Mouse (Mus musculus): ENCODE results near the gene Acsm5. TPM values are rescaled to one million over a fixed set of nuclear protein-coding genes. Genes with fewer than 3 reads are reported as not detected.

Gene Acsm5
- not detected in 2 replicates for polyA plus RNA-seq (2015; fragmentation: Nextera tagmentation; extraction: Ambion mirVana)

DNA sequence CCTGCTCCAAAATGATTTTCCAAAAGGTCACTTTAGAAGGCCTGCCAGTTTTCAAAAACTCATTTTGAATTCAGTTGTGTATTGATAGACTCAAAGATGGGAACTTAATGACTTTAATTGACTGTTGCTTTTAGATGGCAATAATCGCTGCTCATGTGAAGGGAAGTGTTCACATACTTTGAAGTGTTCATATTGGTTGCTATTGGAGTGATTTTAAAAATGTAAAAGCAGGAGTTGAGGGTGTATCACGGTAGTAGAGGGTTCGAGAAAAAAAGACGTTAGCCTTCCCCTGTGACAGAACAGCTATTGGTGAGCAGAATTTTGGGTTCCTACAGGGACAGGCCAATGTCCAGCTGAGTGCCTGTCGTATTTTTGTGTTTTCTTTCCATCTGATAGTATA, at the start of gene Acsm5:
Gene Acsm5 (plus strand): TSS at position 301 of the 400 bp plus-strand sequence.
- no peak within 1 kb of the TSS for H3K4me3 ChIP-seq
- 80% methylated on average over 5 of the region's 5 CpGs for WGBS

DNA sequence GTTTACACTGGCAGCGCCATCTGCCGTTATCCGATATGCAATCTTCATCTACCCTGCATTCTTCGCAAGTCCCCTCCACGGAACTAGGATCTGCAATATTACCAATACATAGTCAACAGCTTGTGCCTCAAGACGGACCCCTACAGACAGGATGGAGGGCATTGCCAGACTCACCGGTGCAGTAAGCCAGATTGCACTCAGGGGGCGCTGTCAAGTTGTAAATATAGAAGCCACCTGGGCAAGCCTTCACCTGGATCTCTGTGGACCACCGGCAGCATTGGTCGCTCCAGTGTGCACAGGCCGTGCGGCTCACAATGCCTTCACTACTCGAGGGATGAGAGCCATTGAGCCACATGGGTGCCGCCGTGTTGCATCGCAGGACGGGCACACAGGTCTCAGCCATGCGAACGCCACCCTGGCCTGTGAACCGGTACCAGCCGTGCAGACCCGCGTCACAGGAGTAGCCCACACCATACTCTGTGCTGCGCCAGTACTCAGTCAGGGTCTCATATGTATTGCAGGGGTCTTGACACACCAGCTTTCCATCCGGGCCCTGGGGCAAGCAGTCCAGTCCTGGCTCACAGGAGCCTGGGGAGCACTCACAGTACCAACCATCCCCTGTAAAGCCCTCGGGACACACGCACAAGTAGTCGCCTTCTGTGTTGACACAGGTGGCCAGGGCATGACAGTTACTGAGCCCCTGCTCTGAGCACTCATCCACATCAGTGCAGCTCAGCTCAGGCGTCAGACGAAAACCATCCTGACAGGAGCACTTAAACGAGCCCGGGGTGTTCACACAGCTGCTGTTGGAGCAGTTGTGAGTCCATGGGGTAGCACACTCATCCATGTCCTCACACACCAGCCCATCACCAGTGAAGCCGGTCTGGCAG, 42.5 kb upstream of the Acsm5 start:
- no peak overlapping the region for H3K4me2 ChIP-seq (replicated peaks)
- no peak overlapping the region for H3K4me3 ChIP-seq
- H3K27me3 ChIP-seq = no peaks in the 10 kb centered on the region
- H3K9me3 ChIP-seq = no peaks in the 10 kb centered on the region
- no peaks in the 10 kb centered on the region for H3K4me1 ChIP-seq
- no peaks in the 10 kb centered on the region for H3K36me3 ChIP-seq
- no peak overlapping the region for H3K9ac ChIP-seq
- 78% methylated on average over 33 of the region's 33 CpGs for WGBS
- 0 out of 2 replicates have a peak, but pooled peaks have one; percentile 19 for ATAC-seq (ENCODE audit: low FRiP score, low read depth)
- H3K27ac ChIP-seq = no peak overlapping the region

More for the DNA sequence above, at the start of gene Acsm5:
- Histone ChIP-seq H3K27me3 (no peaks in the 10 kb centered on the region), H3K9me3 (no peaks in the 10 kb centered on the region), H3K27ac (no peak within 1 kb of the TSS), H3K4me2 (replicated peaks) (no peak within 1 kb of the TSS), H3K36me3 (no peaks in the 10 kb centered on the region), H3K4me1 (no peaks in the 10 kb centered on the region), H3K9ac (no peak within 1 kb of the TSS)
- ATAC-seq (ENCODE audit: low FRiP score, low read depth) = no peak

DNA sequence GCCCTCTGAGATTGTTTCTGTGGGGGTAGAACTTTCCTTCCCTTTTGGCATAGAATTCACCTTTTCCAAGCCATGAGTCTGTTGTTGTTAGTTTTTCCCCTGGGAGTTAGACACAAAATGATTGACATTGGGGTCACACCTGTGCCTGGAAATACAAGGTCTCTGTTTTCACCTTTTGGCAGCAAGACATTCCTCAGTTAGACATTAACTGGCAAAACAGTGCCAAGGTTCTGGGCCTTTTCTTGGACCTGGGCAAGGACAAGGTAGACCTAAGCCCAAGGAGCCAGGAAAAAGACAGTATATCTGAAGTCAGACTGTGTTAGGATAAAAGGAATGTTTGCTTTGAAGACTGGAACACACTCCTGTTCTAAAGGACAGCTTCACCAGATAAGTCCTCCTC, 40.0 kb upstream of the Acsm5 start, which contains the start of gene Umod:
Gene Umod (minus strand): TSS at position 27 of the 400 bp plus-strand sequence.
- Histone ChIP-seq H3K9ac (no peak within 1 kb of the TSS), H3K27me3 (no peaks in the 10 kb centered on the region), H3K9me3 (no peaks in the 10 kb centered on the region), H3K27ac (no peak within 1 kb of the TSS), H3K36me3 (no peaks in the 10 kb centered on the region), H3K4me1 (no peaks in the 10 kb centered on the region), H3K4me3 (no peak within 1 kb of the TSS), H3K4me2 (replicated peaks) (no peak within 1 kb of the TSS)
- ATAC-seq (ENCODE audit: low FRiP score, low read depth) = no peak

DNA sequence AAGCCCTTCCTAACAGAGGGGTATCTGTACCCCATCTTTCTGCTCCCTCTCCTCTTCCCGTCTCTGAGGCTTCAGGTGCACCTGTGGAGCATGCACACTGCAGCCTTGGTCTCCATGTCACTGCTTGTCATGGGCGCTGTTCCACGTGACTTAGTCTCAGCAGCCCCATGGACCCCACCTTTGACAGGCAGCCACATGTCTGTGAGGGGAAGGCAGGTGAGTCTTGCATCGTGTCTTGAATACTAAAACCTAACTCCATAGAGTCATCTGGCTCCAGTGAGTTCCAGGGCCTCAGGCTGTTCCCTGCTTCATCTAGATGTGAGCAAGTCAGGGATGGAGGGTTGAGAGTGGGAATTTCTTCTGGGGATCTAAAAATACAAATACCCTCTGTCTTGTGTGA, 35.1 kb upstream of the Acsm5 start:
- H3K9me3 ChIP-seq = no peaks in the 10 kb centered on the region
- 73% methylated on average over 4 of the region's 4 CpGs for WGBS
- no peak overlapping the region for H3K4me2 ChIP-seq (replicated peaks)
- no peaks in the 10 kb centered on the region for H3K27me3 ChIP-seq
- H3K4me1 ChIP-seq = no peaks in the 10 kb centered on the region
- no peak overlapping the region for H3K27ac ChIP-seq
- no peaks in the 10 kb centered on the region for H3K36me3 ChIP-seq
- H3K9ac ChIP-seq = no peak overlapping the region
- H3K4me3 ChIP-seq = no peak overlapping the region
- ATAC-seq (ENCODE audit: low FRiP score, low read depth) = no peak

DNA sequence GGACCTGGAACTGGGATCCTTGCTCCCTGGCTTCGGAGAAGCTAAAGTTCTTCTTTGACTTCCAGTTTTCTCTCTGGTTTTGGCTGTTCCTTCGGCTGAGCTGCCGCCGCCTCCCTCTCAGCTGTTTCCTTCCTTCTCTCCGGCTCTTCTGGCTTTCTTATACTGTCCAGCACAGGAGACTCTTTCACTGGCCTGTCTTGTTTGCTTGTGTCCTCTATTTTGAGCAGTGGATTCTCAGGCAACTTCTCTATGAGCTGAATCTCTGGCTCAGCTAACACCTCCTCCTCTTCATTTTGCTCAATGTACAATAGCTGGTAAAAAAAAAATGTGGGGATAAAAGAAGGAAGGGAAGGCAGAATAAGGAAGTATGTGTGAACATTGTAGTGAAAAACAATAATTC, 32.6 kb upstream of the Acsm5 start:
- Histone ChIP-seq H3K27me3 (no peaks in the 10 kb centered on the region), H3K4me2 (replicated peaks) (no peak overlapping the region), H3K36me3 (no peaks in the 10 kb centered on the region), H3K9me3 (no peaks in the 10 kb centered on the region), H3K9ac (no peak overlapping the region), H3K27ac (no peak overlapping the region), H3K4me3 (no peak overlapping the region), H3K4me1 (no peaks in the 10 kb centered on the region)
- 88% methylated on average over 5 of the region's 5 CpGs for WGBS
- ATAC-seq (ENCODE audit: low FRiP score, low read depth) = no peak

DNA sequence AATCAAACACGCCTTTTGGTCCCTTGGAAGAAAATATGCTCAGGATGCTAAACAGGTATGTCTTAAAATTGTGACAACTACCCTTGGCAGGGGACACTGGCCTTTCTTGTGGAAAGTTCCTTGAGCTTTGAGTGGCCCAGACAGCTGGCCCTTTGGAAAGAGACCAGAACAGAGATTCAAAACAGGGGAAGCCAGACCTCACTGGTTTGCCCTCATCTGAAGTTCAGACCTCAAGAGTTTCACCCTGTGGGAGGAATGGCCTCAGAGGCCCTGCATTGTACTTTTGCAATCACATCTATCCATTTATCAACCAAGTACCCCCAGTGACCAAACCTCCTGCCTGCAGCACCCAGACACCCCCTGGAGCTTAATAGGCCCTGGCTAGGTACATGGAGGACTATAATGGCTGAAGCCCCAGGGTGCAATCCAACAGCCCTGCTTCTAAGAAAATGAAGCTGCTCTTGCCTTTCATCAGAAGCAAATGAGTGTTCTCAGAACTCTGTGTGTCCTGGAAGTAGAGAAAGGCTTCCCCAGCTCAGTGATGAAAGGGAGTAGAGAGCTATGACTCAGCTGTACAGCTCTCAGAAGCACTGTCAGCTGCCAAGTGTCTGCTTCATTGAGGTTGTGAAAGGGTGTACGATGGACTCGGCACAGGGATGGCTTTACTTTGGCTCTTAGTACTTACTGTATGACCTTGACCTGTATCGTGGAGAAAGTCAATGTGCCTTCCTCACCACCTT, 29.1 kb upstream of the Acsm5 start:
- WGBS = 83% methylated on average over 4 of the region's 4 CpGs
- H3K27ac ChIP-seq = no peak overlapping the region
- no peaks in the 10 kb centered on the region for H3K27me3 ChIP-seq
- H3K36me3 ChIP-seq = no peaks in the 10 kb centered on the region
- no peak overlapping the region for H3K4me3 ChIP-seq
- no peak for ATAC-seq (ENCODE audit: low FRiP score, low read depth)
- no peaks in the 10 kb centered on the region for H3K4me1 ChIP-seq
- no peak overlapping the region for H3K9ac ChIP-seq
- no peak overlapping the region for H3K4me2 ChIP-seq (replicated peaks)
- H3K9me3 ChIP-seq = no peaks in the 10 kb centered on the region

DNA sequence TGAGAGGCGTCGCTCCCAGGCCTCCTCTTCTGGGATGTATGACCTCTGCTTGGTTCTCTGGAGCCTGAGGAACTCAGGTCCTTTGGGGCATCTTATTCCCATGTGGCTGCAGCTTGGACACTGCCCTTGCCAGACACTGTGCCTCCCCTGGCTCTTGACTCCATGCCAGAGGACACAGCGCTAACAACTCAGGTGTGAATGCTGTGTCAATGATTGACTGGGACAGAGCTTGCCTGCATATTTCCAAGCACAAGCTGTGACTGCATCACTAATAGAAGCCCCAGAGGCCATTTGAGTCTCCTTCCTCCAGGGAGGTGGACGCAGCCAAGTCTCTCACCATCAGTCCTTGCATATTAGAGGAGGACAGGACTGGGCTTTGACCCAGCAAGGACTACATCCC, 8.1 kb upstream of the Acsm5 start:
- ATAC-seq (ENCODE audit: low FRiP score, low read depth) = no peak
- Histone ChIP-seq H3K4me1 (no peaks in the 10 kb centered on the region), H3K9ac (no peak overlapping the region), H3K27ac (no peak overlapping the region), H3K9me3 (no peaks in the 10 kb centered on the region), H3K4me3 (no peak overlapping the region), H3K27me3 (no peaks in the 10 kb centered on the region), H3K36me3 (no peaks in the 10 kb centered on the region), H3K4me2 (replicated peaks) (no peak overlapping the region)
- 93% methylated on average over 4 of the region's 4 CpGs for WGBS

DNA sequence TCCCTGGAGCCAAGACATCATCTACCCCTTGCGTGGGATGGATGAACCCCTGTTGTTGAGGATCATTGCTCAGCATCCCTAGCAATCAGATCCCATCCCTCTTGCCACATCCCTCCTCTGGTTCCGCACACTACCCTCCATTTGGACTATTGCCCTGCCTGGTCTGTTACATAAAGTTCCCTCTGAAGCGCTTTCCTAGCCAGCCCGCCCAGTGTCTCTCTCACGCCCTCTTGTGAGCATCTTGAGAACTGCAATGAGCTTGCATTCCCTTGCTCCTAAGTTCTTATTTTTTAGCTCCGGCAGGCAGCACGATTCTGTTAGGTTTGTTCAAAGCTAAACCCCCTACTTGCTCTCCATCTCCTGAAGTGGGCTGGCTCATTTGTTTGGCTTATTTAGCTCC, 6.2 kb upstream of the Acsm5 start:
- Histone ChIP-seq H3K4me2 (replicated peaks) (no peak overlapping the region), H3K36me3 (no peaks in the 10 kb centered on the region), H3K4me3 (no peak overlapping the region), H3K9me3 (no peaks in the 10 kb centered on the region), H3K27me3 (no peaks in the 10 kb centered on the region), H3K4me1 (no peaks in the 10 kb centered on the region), H3K9ac (no peak overlapping the region), H3K27ac (no peak overlapping the region)
- no peak for ATAC-seq (ENCODE audit: low FRiP score, low read depth)
- 31% methylated on average over 7 of the region's 7 CpGs for WGBS

DNA sequence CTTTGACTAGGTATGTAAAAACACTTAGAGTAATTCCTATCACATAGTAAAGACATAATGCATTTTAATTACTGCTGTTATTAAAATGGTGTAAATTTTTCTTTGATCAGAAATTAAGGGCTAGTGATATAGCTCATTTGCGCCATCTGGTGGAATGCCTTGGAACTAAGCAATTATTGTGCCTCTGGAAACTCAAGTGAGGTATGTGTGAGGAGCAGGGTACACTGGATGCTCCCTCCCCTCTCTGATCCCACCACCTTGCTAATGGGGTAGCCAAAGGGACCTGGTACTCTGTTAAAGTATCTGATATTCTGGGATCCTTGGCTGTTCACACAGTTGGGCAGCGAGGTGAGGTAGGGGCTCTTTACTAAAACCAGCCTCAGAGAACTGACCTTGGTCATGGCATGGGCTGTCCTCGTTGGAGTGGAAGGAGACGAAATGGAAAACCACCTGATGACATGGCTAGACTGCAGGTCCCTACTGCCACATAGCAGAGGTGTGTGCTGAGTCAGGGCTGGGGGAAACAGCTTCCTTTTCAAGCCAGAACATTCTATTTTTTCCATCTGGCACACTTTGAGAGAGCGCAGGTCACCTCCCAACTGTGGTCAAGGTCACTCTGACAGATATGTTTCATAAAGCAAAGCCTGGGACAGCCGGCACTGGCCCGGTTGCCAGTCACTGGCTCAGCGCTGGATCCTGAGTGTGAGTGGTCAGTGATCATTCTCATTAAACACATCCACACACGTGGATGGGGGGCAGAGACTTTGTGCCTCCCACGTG, 3.6 kb upstream of the Acsm5 start:
- H3K4me1 ChIP-seq = no peaks in the 10 kb centered on the region
- H3K27ac ChIP-seq = no peak overlapping the region
- no peaks in the 10 kb centered on the region for H3K36me3 ChIP-seq
- no peak overlapping the region for H3K9ac ChIP-seq
- H3K4me2 ChIP-seq (replicated peaks) = no peak overlapping the region
- 68% methylated on average over 10 of the region's 10 CpGs for WGBS
- H3K27me3 ChIP-seq = no peaks in the 10 kb centered on the region
- no peak overlapping the region for H3K4me3 ChIP-seq
- no peaks in the 10 kb centered on the region for H3K9me3 ChIP-seq
- no peak for ATAC-seq (ENCODE audit: low FRiP score, low read depth)

DNA sequence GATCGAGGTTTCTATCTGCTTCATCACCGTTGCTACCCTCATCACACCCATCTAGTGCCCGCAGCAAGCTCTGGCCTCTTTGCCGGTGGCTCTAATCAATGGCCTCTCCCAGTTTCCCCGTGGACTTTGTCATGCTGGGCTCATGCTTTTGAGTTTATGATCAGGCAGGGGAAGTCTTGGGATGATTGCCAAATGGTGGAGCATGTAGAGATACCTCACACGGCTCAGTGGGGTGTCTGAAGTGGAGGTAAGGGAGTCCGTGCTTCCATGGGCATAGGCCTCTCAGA, 3.0 kb upstream of the Acsm5 start:
- Histone ChIP-seq H3K27ac (no peak overlapping the region), H3K9me3 (no peaks in the 10 kb centered on the region), H3K4me3 (no peak overlapping the region), H3K4me2 (replicated peaks) (no peak overlapping the region), H3K4me1 (no peaks in the 10 kb centered on the region), H3K27me3 (no peaks in the 10 kb centered on the region), H3K36me3 (no peaks in the 10 kb centered on the region), H3K9ac (no peak overlapping the region)
- 86% methylated on average over 7 of the region's 7 CpGs for WGBS
- ATAC-seq (ENCODE audit: low FRiP score, low read depth) = no peak

DNA sequence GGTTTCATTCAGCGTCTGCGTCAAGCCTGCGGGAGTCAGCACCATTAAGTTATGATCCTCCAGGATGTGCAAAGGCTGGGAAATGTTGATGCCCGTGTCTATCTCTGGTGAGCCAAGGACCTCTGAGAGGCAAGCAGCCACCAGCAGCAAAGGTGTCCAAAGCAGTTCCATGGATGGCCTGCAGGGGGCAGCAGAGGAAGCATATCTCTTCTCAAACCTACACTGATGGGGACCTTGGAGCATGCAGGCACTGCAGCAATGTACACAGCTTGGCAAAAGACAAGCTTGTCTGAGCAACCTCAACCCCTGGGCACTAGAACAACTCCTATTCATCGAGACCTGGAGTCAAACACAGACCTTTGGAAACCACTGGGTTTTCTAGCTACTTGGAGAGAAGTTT, 391 bp downstream of the Acsm5 start:
- no peaks in the 10 kb centered on the region for H3K27me3 ChIP-seq
- no peaks in the 10 kb centered on the region for H3K9me3 ChIP-seq
- no peaks in the 10 kb centered on the region for H3K4me1 ChIP-seq
- 53% methylated on average over 5 of the region's 5 CpGs for WGBS
- H3K9ac ChIP-seq = no peak overlapping the region
- peak; percentile 19; the same call in 1 of the 2 replicates for ATAC-seq (ENCODE audit: low FRiP score, low read depth)
- H3K4me3 ChIP-seq = no peak overlapping the region
- H3K27ac ChIP-seq = no peak overlapping the region
- H3K36me3 ChIP-seq = no peaks in the 10 kb centered on the region
- no peak overlapping the region for H3K4me2 ChIP-seq (replicated peaks)

DNA sequence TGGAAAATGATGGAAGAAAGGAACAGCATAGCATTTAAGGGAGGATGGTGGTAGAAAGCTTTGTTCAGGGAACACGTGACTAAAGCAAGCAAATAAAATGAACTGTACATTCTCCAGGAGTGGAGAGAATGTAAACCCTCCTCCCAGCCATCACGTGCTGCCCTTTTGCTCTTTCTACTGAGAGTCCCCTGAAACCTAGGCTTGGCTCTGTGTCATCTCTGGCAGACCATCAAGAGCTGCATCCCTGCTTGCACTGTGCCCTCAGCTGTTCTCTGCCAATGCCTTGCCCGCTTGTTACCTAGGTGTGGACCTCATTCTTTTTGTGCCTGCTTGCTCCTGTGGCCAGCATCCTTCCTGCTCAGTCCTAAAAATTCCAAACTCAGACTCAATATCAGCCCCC, 2.6 kb downstream of the Acsm5 start:
- Histone ChIP-seq H3K4me2 (replicated peaks) (no peak overlapping the region), H3K4me3 (no peak overlapping the region), H3K36me3 (no peaks in the 10 kb centered on the region), H3K4me1 (no peaks in the 10 kb centered on the region), H3K27me3 (no peaks in the 10 kb centered on the region), H3K27ac (no peak overlapping the region), H3K9ac (no peak overlapping the region), H3K9me3 (no peaks in the 10 kb centered on the region)
- 78% methylated on average over 3 of the region's 3 CpGs for WGBS
- no peak for ATAC-seq (ENCODE audit: low FRiP score, low read depth)
